Mouse (Mus musculus) megakaryocyte, embryonic 14.5 days (primary cell): ENCODE measurements around the gene Usp9y.

Experiments used
- FLI1 ChIP-seq: IDR thresholded peaks from 2 replicates; pipeline ENCODE4 v1.6.1; 2012; ENCODE audit warnings: low read length, inconsistent platforms, mixed read lengths
- GATA1 ChIP-seq: IDR thresholded peaks from 3 replicates; pipeline ENCODE4 v1.6.1; 2012; ENCODE audit warnings: mixed read lengths, low read length, inconsistent platforms, borderline replicate concordance

GRCm38 (mm10) chrY:1293708-1294107 lies 165.9 kb downstream of the Usp9y start:
- TF ChIP-seq GATA1 (no peak), FLI1 (no peak)
